Mouse (Mus musculus) kidney, postnatal 4 days (tissue): ENCODE data around the gene Mdm2.
"Not testable (repeated sequence)": the region's sequence is repeated elsewhere in the genome, so short reads cannot be mapped to it uniquely, and the experiment has no call there.

Experiments
- DNase-seq, 2 experiments: peaks; one replicate each; pipeline ENCODE4 v3.0.0; 2021; ENCODE audit warnings: mixed read lengths in 2 of 2

Mdm2 gene

GRCm38 (mm10) chr10:117748276-117749049, 37.9 kb upstream of the Mdm2 start:
- peak; percentile 17 to 41 for DNase-seq

GRCm38 (mm10) chr10:117747711-117748110, 37.2 kb upstream of the Mdm2 start:
- peak; percentile 19 to 28 for DNase-seq

DNA sequence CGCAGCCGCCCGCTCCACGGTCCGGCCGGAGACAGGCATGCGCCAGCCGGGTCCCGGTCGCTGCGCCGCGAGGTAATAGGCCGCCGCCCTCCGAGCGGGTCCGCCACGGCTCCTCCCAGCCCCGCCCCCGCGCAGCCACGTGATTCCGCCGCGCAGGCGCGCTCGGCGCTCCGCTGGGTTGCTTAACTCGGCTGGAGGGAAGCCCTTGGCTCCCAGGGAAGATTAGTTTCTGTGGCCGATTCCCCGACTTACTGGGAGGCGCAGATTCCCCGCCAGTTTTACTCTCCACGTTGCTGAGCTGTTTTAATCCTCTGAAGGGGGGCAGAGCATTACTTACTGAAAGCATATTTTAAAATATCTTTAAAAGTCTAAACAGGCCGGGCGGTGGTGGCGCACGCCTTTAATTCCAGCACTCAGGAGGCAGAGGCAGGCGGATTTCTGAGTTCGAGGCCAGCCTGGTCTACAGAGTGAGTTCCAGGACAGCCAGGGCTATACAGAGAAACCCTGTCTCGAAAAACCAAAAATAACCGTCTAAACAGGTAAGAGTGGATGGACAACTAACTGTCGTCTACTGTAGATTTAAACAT, 35.8 kb upstream of the Mdm2 start, which contains the start of gene Slc35e3:
Slc35e3 (minus strand) TSS at position 69 of the 587 bp plus-strand sequence.
- peak; percentile 97 for DNase-seq

GRCm38 (mm10) chr10:117745570-117746296, 35.2 kb upstream of the Mdm2 start:
- DNase-seq = peak; percentile 24 to 38

DNA sequence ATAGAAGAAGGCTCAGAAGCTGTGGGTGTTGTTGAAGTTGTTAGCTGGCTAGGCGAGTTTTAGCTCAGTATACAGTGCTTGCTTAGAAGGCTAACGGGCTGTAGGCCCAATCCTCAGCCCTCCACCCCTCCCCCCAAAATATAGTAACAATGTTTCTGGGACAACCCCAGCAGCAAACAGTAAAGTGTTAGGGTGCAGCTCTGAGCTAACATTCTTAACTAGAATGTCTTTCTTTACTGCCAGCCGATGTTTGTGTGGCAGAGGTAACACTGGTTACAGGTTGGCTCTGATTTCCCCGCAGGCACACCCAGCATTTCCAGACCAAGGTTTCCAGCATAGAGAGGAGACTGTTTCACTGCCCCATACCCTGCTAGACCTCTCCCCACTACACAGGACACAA, 33.4 kb upstream of the Mdm2 start:
- DNase-seq = no peak

DNA sequence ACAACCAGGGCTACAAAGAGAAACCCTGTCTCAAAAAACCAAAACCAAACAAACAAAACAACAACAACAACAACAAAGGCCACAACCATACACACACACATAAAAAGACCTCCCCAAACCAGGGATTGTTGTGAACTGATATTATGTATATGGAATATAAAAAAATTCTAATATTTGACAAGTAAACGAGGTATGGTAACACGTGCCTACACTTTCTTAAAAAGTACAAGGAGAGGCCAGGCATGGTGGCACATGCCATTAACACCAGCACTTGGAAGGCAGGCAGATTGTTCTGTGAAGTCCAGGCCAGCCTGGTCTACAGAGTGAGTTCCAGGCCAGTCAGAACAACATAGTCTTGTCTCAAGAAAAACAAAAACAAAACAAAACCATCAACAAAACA, 32.6 kb upstream of the Mdm2 start:
- no peak for DNase-seq

- no peak for DNase-seq
Observed at GRCm38 (mm10) chr10:117742618-117743017, 32.1 kb upstream of the Mdm2 start.

DNA sequence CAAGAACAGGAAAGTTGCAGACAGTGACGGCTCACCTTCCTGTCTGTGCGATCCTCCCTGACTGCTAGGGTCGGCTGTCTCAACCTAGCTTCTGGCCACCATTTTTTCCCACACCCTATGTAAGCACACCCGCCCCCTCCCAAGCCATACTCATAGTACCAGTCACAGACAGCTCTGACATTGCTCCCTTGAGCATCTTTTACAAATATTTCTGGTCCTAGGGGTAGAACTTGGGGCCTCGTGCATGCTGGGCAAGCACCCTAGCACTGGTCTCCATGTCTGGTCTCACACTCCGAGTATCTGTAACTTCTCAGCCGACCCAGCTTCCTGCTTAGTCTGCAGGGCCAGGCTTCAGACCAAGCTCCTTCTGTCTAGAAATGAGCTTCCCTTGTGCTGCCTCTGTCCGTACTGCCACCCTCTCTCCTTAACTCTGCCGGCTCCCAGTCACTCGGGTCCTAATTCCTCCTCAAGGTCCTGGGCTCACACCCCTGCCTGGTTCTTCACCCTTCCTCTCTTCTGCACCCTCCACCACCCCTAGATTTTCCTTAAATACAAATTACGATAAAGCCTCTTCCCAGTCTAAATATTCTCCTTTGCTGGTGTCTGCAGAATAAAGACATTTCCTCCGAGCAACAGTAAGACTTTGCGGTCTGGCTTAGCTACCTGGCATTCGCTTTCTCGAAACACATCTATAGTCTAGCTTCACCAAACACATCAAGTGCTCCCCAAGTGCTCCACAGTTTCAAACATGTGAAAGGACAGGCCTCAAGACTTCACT, 31.3 kb upstream of the Mdm2 start:
- DNase-seq = no peak

DNA sequence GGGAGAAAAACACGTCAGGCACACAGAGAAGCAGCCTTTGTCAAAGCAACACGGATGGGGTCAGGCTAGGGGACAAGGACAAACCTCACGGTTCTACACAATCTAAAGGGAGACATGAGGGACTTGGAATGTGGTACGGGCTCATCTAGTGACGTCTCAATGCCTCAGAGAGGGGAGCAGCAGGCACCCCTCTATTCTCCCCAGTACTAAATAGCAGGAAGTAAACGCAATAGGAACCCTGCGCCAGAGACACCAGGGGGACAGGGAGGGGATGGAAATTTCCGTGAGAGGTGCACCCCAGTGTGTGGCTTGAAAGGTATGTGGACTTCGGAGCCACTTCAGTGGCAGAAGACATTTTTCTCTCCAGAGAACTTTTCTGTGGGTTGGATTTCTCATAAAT, 30.4 kb upstream of the Mdm2 start:
- DNase-seq = no peak

GRCm38 (mm10) chr10:117740171-117740570, 29.6 kb upstream of the Mdm2 start:
- no peak for DNase-seq

GRCm38 (mm10) chr10:117739648-117739948, 29.0 kb upstream of the Mdm2 start:
- no peak for DNase-seq

DNA sequence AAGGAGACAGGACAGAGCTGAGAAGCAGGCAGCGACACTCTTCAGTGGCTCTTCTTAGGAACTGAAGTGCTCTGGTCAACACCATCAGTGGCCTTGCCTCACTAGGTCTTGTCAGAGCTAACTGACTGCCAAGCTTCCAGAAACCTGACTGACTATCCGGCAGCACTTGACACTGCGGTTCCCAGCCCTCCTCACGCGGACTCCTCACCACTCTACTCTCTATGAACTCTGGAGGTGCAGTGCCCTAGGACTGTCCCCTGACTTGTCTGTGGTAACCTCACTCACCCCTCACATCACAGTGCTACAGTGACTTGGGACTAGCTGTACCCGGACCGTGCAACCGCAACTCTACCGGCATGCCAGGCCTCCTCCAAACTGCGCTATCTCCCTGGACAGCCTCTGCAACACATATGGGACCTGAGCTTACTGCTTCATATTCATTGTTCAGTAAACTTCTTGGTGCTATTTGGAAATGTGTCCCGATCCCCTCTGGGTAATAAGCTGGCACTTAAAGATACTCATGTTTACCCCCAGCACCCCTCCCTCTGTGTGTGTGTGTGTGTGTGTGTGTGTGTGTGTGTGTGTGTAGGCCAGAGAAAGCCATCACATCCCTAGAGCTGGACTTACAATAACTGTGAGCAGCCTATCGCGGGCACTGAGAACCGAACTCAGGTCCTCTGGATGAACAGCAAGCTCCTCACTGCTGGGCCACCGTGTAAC, 28.5 kb upstream of the Mdm2 start:
- DNase-seq = no peak

DNA sequence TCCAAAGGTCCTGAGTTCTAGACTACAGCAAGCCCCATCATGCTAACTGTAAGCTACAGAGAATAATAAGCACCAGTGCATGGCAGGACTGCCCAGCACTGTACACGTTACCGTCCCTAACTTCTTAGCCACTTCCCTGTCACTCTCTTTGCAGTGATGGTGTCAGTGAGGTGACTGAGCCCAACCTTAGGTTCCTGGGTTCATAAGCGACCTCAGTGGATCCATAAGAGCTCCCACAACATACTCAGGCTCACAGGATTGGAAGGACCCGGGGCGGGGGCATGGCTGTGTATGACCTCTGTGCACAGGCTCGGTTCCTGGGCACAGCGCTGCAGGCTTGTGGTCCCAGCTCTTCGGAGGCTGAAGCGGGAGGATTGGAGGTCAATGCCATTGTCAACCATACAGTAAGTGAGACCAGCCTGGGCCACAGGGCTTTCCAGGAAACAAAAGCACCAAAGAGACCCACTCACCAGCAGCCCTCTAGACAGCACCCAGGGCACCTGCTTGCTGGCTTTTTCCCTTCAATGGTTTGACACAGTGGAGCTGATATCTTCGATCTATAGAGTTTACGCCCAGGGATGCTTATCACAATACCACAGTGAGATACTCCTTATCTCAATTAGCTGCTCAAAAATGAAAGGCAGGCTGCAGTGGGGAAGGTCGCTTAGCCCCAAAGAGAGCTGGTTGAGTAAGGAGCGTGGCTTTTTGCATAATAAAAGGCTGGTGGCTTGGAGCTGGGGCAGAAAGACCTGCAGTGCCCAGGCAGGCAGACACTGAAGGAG, 27.8 kb upstream of the Mdm2 start:
- DNase-seq = no peak

DNA sequence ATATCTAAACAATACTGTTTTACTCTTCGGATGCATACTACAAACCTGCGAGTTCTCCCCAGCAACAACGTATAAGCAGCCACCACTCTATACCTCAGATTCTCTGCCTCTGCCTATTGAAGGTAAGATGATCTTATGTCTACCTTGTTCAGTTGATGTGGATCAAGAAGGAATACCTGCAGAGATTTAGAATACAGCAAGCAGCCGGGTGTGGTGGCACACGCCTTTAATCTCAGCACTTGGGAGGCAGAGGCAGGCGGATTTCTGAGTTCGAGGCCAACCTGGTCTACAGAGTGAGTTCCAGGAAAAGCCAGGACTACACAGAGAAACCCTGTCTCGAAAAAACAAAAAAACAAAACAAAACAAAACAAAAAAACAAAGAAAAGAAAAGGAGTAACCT, 26.9 kb upstream of the Mdm2 start:
- DNase-seq = not testable (repeated sequence)

GRCm38 (mm10) chr10:117737075-117737474, 26.5 kb upstream of the Mdm2 start:
- no peak for DNase-seq

- no peak for DNase-seq
Observed at GRCm38 (mm10) chr10:117736573-117736972, 26.0 kb upstream of the Mdm2 start.

- not testable (repeated sequence) for DNase-seq
Observed at GRCm38 (mm10) chr10:117735396-117735795, 24.8 kb upstream of the Mdm2 start.

DNA sequence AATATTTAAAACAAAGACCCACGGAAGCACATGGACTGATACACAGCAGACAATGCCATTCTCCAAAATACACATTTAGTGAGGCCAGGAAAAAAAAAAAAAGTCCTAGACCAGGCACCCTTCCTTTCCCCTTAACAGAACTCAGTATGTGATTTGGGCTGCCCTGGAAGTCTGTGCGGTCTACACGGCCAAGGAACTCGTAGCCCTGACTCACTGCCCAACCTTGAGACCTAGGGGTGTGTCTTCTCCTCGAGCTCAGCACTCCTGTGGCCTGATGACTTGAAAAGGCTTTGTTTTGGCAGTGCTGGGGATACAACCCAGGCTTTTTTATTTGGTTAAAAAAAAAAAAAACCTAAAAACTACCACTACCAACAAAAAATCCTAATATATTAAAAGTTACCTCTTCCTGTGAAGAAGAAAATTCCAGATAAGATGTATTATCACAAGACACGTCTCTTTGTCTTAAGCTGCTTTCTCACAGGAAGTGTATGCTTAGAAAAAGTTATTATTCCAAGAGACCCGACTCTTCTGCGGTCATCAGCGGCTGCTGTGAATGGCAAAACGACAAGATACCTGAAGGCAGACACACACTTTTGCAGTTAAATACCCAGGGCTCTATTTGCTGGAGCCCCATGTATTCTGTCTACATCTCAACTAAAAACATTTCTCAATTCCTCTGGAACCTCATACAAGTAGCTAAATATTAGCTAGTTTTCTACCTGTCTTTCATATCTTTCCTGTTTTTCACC, 23.7 kb upstream of the Mdm2 start:
- DNase-seq = not testable (repeated sequence)

- not testable (repeated sequence) for DNase-seq
Observed at GRCm38 (mm10) chr10:117733626-117734025, 23.1 kb upstream of the Mdm2 start.

GRCm38 (mm10) chr10:117732962-117733592, 22.5 kb upstream of the Mdm2 start:
- no peak for DNase-seq
